Mouse (Mus musculus) E14TG2a.4 (cell line): Measurements from ENCODE around the gene Tifa.

Experiments used
- CTCF ChIP-seq: conservative IDR thresholded peaks from 2 replicates; pipeline ENCODE4 v1.5.1; 2014; ENCODE audit warnings: low read length
- NANOG ChIP-seq: IDR thresholded peaks from 2 replicates; pipeline ENCODE4 v1.6.1; 2014; ENCODE audit warnings: borderline replicate concordance, low read length, mixed read lengths

DNA sequence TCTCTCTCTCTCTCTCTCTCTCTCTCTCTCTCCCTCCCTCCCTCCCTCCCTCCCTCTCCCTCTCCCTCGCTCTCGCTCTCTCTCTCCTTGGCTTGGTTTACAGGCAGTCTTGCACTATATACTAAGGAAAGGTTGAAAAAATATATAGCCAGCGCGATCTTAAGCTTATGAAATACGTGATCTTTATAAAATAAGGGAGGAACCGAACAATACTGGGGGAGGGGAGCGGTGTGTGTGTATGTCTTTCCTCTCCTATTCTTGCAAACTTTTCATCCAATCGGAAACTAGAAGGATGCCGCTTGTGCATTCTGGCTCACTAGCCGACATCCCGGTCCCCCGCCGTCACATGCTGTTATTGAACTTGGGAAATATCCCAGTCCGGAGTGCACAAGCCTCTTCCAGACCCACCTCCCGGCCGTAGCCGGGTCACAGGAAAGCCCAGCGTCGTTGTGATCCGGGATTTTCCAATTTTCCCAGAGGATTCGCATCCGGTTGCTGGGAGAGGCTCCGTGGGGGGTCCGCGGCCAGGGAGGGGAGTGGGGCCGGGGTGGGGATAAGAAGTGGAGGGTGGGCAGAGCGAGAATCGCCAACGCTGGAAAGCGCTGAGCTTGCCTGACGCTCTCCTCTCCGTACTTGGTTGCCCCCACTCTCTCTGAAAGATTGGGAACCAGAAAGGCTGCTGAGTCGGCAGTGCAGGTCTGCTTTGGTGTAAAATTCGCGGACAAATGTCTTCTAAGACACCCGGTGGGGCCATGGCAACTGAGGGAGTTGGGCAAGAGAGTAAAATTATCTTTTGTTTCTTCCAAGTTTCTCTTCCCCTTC lies 840 bp downstream of the Tifa start:
- TF ChIP-seq CTCF (no peak), NANOG (no peak)
